Mouse (Mus musculus): ENCODE measurements around the gene BC029722.

- TF ChIP-seq CHD2 (IDR thresholded peaks at IDR 0.05; ENCODE audit: low read length) (no peak), POLR2A (IDR thresholded peaks at IDR 0.05; ENCODE audit: low read depth, low read length) (no peak), CTCF (conservative IDR thresholded peaks at IDR 0.05 in 1 of 2, IDR thresholded peaks at IDR 0.05 in 1 of 2; ENCODE audit: low read depth in 2 of 2, low read length in 2 of 2) (no peak), ETS1 (conservative IDR thresholded peaks at IDR 0.05; ENCODE audit: low read depth, low read length) (no peak), POLR2AphosphoS2 (IDR thresholded peaks at IDR 0.05; ENCODE audit: low read depth, low read length) (no peak), HCFC1 (IDR thresholded peaks at IDR 0.05; ENCODE audit: low read depth, low read length) (no peak), ZKSCAN1 (IDR thresholded peaks at IDR 0.05; ENCODE audit: borderline replicate concordance, low read depth, low read length) (no peak), ZNF384 (IDR thresholded peaks at IDR 0.05; ENCODE audit: low read depth, low read length) (no peak), MAFK (IDR thresholded peaks at IDR 0.05; ENCODE audit: insufficient replicate concordance, low read length) (no peak), MAX (IDR thresholded peaks at IDR 0.05; ENCODE audit: low read length) (no peak), MXI1 (IDR thresholded peaks at IDR 0.05; ENCODE audit: low read depth, low read length) (no peak), JUN (IDR thresholded peaks at IDR 0.05; ENCODE audit: insufficient read depth, low read depth, low read length) (no peak), CHD1 (IDR thresholded peaks at IDR 0.05; ENCODE audit: low read depth, low read length) (no peak)
Observed at GRCm38 (mm10) chr2:155817301-155818245, 1.7 kb downstream of the BC029722 start.

Data from CH12.LX (cell line).